Mouse (Mus musculus) urinary bladder, adult 18-20 months (tissue): ENCODE results near the gene Zic2.

Experiments
- DNase-seq, 2 experiments: peaks; one replicate each; pipeline ENCODE4 v3.0.0; 2022; ENCODE audit warnings: low spot score in 2 of 2, mixed read lengths in 2 of 2

The Zic2 gene

GRCm38 (mm10) chr14:122492015-122492414 lies 16.8 kb downstream of the Zic2 start:
- DNase-seq: no peak

GRCm38 (mm10) chr14:122509058-122509457 lies 33.8 kb downstream of the Zic2 start:
- DNase-seq: no peak

- DNase-seq: no peak
Observed at GRCm38 (mm10) chr14:122511519-122511918, 36.3 kb downstream of the Zic2 start.

DNA sequence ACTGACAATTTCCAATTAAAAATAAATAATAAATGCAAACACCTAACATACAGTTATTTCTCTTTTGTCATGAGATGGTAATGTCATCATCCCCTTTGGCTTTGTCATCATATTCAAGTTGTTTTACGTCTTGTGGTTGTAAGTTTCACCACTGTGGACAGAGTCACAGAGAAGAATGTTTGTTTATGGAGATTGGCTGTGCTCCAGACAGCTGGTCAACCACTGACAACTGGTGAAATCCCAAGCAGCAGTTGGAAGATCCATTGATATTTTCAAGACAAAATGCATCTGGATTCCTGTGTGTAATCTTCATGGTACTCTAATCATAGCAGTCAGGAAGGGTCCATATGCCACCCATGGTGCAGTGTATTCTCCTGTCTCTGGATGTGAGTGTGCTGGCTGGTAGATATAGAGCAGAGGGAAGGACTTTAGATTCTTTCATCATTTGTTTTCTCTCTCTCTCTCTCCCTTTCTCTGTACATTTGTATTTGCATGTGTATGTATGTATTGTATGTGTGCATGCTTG lies 38.3 kb downstream of the Zic2 start:
- DNase-seq: no peak

GRCm38 (mm10) chr14:122528475-122528874 lies 53.2 kb downstream of the Zic2 start:
- no peak for DNase-seq
